Mouse (Mus musculus): ENCODE measurements at regions not wholly inside any gene's neighbourhood (a gene's known extent, or its start where the extent isn't known, plus 50 kb on each side); places are given as distances from the start of the nearest gene placed in this dataset.

GRCm38 (mm10) chr10:113736224-113736623 is 807.4 kb upstream of the Atxn7l3b start:
- TF ChIP-seq CTCF (IDR thresholded peaks at IDR 0.05; ENCODE audit: low read depth, low read length), result no peak
- no peak for TF ChIP-seq POLR2A (IDR thresholded peaks at IDR 0.05; ENCODE audit: insufficient read depth, low read length)
- no peak for TF ChIP-seq EP300 (IDR thresholded peaks at IDR 0.05; ENCODE audit: insufficient read depth, low read depth, low read length)
